Mouse (Mus musculus) hindbrain, embryonic 16.5 days (tissue): ENCODE measurements around the gene Rangrf. TPM values are rescaled to one million over a fixed set of nuclear protein-coding genes. Genes with fewer than 3 reads are reported as not detected.
"Not testable (repeated sequence)": the region's sequence is repeated elsewhere in the genome, so short reads cannot be mapped to it uniquely, and the experiment has no call there.

ENCODE experiments used
- ATAC-seq: fragments of 200-750 bp; cut with Nextera tagmentation; 2 replicates; pipeline ENCODE4 v1.8.0; 2017; ENCODE audit warnings: moderate TSS enrichment, moderate library complexity
- H3K27ac ChIP-seq: fragments of 300-500 bp; sonication (generic); 2 replicates; pipeline ENCODE4 v1.5.1; 2014; ENCODE audit warnings: low read depth, mild to moderate bottlenecking, control low read depth, low read length, moderate library complexity
- H3K27me3 ChIP-seq: fragments of 300-500 bp; sonication (generic); replicated peaks from 2 replicates; pipeline ENCODE4 v1.6.1; 2014; ENCODE audit warnings: low read length; ENCODE audit not compliant: control insufficient read depth, insufficient read depth
- H3K36me3 ChIP-seq: fragments of 300-500 bp; sonication (generic); 2 replicates; pipeline ENCODE4 v1.6.1; 2014; ENCODE audit warnings: mild to moderate bottlenecking, low read length, moderate library complexity, mixed read lengths; ENCODE audit not compliant: control insufficient read depth, insufficient read depth
- H3K4me1 ChIP-seq: fragments of 300-500 bp; sonication (generic); 2 replicates; pipeline ENCODE4 v1.6.1; 2014; ENCODE audit warnings: low read depth, low read length; ENCODE audit not compliant: control insufficient read depth, insufficient read depth
- H3K4me2 ChIP-seq: fragments of 300-500 bp; sonication (generic); 2 replicates; pipeline ENCODE4 v1.6.1; 2014; ENCODE audit warnings: mild to moderate bottlenecking, low read length, control low read depth, moderate library complexity
- H3K4me3 ChIP-seq: fragments of 300-500 bp; sonication (generic); 2 replicates; pipeline ENCODE4 v1.5.1; 2014; ENCODE audit warnings: mild to moderate bottlenecking, low read length, control low read depth, moderate library complexity
- H3K9ac ChIP-seq: fragments of 300-500 bp; sonication (generic); 2 replicates; pipeline ENCODE4 v1.6.1; 2014; ENCODE audit warnings: low read depth, mild to moderate bottlenecking, control low read depth, low read length, moderate library complexity
- H3K9me3 ChIP-seq: fragments of 300-500 bp; sonication (generic); 2 replicates; pipeline ENCODE4 v1.6.1; 2014; ENCODE audit warnings: mild to moderate bottlenecking, low read length, moderate library complexity; ENCODE audit not compliant: control insufficient read depth
- WGBS: fragments of 180-500 bp; shearing (Covaris S2); extraction: QIAGEN DNeasy Blood & Tissue Kit; methylation state at CpG from one replicate; pipeline ENCODE4 v1.1.7; 2014; 5-methylcytosine and 5-hydroxymethylcytosine counted together
- polyA plus RNA-seq: library from polyadenylated mRNA; unstranded; fragments of >200 nt; fragmentation: Nextera tagmentation; extraction: Ambion mirVana; gene quantifications from 2 replicates; pipeline ENCODE4 v1.2.1, GENCODE M21; 2015

Gene Rangrf
- polyA plus RNA-seq, 1 experiment from 2014 or later = 36.9 TPM

DNA sequence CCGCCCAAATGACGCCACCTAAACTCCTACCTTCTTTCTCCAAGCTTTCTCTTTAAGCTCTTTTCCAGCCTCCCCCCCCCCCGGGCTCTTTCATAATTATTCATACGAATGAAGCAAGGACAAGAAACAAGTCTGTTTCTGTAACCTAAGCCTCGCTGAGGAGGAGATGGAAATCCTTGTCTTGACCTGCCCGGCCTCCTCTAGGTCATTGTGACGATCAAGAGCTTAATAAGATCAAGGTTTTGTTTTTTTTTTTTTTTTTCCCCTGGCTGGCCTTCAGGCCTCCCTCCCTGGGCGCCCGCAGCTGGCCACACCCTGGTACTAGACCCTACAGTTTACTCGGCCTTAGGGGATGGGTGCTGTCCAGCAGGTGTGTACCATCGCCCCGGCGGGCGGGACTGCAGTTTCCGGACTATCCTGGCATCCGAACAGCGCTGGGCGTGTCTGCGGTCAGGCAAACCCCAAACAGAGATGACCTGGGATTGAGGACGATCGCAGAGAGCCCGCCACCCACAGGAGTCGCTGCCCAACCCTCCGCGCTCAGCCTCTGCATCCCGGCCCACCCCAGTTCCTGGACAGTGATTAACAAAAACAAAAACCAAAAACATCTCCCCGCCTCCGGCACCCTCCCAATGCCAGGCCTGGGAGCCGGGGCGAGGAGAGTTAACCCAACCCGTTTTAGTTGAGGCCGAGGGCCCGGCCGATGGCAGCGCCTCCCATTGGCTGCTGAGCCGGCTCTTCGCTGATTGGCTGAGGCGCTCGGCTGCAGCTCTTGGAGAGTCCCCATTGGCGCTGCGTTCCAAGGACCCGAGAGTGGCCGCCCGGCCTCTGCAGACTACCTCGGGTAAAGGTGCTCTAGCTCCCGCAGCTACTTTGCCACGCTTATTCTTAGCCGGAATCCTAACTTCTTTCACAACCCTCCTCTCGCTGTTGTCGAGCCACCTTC lies 7.4 kb downstream of the Rangrf start, which contains the start of gene Slc25a35:
Slc25a35 (plus strand) TSS at position 795 of the 946 bp plus-strand sequence.
- under 1% methylated on average over 50 of the region's 50 CpGs for WGBS
- Histone ChIP-seq H3K27me3 (no peaks in the 10 kb centered on the region), H3K9me3 (no peaks in the 10 kb centered on the region), H3K9ac (peak within 1 kb of the TSS; percentile 79), H3K27ac (peak within 1 kb of the TSS; percentile 77), H3K36me3 (no peaks in the 10 kb centered on the region), H3K4me3 (peak within 1 kb of the TSS; percentile 68), H3K4me1 (peaks cover 12% of the 10 kb centered on the region), H3K4me2 (peak within 1 kb of the TSS; percentile 95)
- ATAC-seq = peak; percentile 97

DNA sequence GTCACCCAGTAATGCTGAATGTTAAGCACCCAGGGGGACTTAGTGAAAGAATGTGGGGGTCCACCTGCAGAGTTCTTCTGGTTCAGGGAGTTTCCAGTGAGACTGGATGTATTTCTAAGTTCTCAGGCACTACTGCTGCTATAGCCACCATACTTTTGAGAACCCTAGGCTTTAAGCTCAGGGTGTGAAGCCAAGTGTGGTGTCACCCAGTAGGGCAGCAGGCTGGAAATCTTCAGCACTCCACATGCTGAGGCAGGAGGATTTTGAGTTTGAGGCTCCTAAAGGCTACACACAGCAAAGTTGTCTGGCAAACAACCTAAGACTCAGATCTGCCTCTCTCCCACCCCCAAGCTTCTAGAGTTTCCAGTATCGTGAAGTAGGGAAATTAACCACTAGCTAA lies 8.4 kb downstream of the Rangrf start:
- WGBS = 61% methylated on average over 1 of the region's 1 CpGs
- Histone ChIP-seq H3K27me3 (no peaks in the 10 kb centered on the region), H3K9ac (no peak overlapping the region), H3K4me3 (no peak overlapping the region), H3K9me3 (no peaks in the 10 kb centered on the region), H3K27ac (no peak overlapping the region), H3K4me2 (peak overlapping the region; percentile 95; the same call in 1 of the 2 replicates), H3K4me1 (peaks cover 12% of the 10 kb centered on the region), H3K36me3 (no peaks in the 10 kb centered on the region)
- ATAC-seq = no peak

DNA sequence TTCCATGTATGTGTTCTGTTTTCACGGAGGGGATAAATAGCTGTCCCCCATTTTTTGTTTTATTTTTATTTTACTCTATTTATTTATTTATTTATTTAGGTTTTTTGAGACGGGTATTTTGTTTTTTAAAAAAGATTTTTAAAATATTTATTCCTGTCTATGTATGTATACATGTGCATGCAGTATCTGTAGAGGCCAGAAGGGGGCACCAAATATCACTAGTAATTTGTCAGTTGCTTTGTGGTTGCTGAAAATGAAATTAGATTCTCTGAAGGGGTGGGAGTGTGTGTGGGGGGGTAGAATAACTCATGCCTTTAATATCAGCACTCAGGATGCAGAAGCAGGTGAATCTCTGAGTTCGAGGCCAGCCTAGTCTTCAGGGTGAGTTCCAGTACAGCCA lies 9.1 kb downstream of the Rangrf start:
- ATAC-seq = no peak
- no peak overlapping the region for H3K9ac ChIP-seq
- no peaks in the 10 kb centered on the region for H3K27me3 ChIP-seq
- H3K4me1 ChIP-seq = peaks cover 12% of the 10 kb centered on the region
- no peak overlapping the region for H3K4me3 ChIP-seq
- H3K36me3 ChIP-seq = no peaks in the 10 kb centered on the region
- WGBS = 43% methylated on average over 3 of the region's 3 CpGs
- no peak overlapping the region for H3K27ac ChIP-seq
- H3K9me3 ChIP-seq = no peaks in the 10 kb centered on the region
- no peak overlapping the region for H3K4me2 ChIP-seq

DNA sequence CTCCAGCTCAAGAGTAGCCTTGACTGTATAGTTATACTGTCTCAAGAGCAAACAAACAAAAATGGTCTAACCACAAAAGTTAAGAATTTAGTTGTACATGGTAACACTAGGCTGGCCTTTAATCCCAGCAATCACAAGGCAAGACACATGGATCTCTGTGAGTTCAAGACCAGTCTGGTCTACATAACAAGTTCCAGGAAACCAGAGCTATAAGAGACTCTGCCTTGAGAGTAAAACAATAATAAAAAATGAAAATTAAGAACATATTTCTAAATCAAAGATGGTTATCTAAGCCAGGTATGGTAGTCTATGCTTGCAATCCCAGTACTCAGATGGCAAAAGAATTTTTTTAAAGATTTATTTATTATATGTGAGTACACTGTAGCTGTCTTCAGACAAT lies 9.9 kb downstream of the Rangrf start:
- no peak for ATAC-seq
- Histone ChIP-seq H3K9ac (no peak overlapping the region), H3K27ac (no peak overlapping the region), H3K4me3 (no peak overlapping the region), H3K36me3 (no peaks in the 10 kb centered on the region), H3K4me2 (no peak overlapping the region), H3K4me1 (peaks cover 12% of the 10 kb centered on the region), H3K9me3 (no peaks in the 10 kb centered on the region), H3K27me3 (no peaks in the 10 kb centered on the region)

DNA sequence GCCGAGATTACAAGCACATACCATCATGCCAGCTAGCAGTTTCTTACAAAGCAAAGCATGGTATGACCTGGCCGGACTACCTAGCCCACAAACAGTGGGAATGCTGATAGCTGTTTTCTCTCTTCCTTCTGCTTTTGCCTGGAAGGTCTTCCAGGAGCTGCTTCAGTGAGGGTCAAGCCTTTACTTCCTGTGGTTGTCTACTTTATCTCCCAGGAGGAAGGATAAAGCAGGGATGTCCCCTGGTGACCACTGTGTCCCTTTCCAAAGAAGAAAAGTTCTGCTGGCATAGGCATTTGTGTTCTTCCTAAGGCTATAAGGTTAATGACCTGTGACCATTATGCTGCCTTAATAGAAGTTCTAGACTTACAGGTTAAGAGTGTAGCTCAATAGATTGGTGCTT lies 11.6 kb downstream of the Rangrf start:
- no peak overlapping the region for H3K4me2 ChIP-seq
- no peak for ATAC-seq
- no peak overlapping the region for H3K27ac ChIP-seq
- no peak overlapping the region for H3K4me3 ChIP-seq
- H3K9ac ChIP-seq = no peak overlapping the region
- no peaks in the 10 kb centered on the region for H3K36me3 ChIP-seq
- H3K27me3 ChIP-seq = no peaks in the 10 kb centered on the region; the same call in 1 of the 2 replicates
- H3K4me1 ChIP-seq = peaks cover 8% of the 10 kb centered on the region
- H3K9me3 ChIP-seq = no peaks in the 10 kb centered on the region
- WGBS = 79% methylated on average over 2 of the region's 2 CpGs

DNA sequence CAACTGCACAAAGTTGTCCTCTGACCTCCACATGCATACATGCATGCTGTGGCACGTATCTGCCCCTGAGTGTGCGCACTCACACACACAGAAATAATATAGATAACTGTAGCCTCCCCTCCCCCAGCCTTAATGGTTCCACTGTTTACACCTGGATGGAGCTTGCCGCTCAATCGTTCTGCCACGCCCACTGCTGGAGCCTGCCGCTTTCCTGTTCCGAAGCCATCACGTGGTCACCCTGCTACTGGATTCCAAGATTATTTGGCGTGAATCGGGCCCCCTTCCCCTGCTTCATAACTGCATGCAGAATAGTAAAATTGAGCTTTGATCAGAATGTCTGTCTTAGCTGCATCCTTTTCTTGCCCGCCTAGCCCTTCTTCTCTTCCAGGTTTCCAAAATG lies 12.8 kb downstream of the Rangrf start:
- WGBS = 24% methylated on average over 11 of the region's 11 CpGs
- ATAC-seq, H3K36me3 ChIP-seq: not testable (repeated sequence)

DNA sequence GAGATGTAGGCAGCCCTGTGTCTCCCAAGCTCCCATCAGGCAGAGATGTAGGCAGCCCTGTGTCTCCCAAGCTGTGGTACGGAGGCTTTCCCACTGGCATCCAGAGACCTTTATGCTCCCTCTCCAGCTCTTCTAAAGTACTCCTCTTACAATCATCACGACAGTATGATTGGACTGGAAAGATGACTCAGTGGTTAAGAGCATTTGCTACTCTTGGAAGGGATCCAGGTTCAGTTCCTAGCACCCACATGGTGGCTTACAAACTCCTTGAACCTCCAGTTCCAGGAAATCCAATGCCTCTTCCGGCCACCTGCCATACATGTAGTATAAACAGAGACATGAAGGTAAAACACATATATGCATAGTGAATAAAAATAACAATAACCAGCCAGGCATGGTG lies 13.4 kb downstream of the Rangrf start:
- Histone ChIP-seq H3K4me3 (no peak overlapping the region), H3K27ac (no peak overlapping the region), H3K9ac (no peak overlapping the region), H3K27me3 (peaks cover 6% of the 10 kb centered on the region), H3K36me3 (no peaks in the 10 kb centered on the region), H3K9me3 (no peaks in the 10 kb centered on the region), H3K4me2 (no peak overlapping the region), H3K4me1 (no peaks in the 10 kb centered on the region)
- no peak for ATAC-seq
- WGBS = 73% methylated on average over 3 of the region's 3 CpGs

More for the DNA sequence above, 12.8 kb downstream of the Rangrf start:
- not testable (repeated sequence) for H3K4me2 ChIP-seq, H3K27ac ChIP-seq, H3K9me3 ChIP-seq, H3K4me3 ChIP-seq, H3K9ac ChIP-seq, H3K27me3 ChIP-seq, H3K4me1 ChIP-seq

DNA sequence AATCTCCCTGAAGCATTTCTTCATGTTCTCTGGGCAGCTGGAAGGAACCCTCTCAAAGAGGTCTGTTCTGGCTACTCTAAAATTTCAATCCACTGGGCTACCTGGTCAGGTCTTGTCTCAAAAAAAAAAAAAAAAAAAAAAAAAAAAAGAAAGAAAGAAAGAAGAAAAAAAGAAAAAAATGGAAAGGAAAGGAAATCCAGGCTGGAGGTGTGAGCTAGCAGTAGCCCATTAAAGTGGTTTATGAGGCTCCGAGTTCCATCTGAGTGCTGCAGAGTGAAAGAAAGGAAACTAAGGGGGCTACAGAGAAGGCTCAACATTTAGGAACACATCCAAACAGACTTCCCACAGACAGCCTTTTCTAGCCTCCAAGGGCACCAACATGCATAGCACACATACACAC lies 17.0 kb downstream of the Rangrf start:
- Histone ChIP-seq H3K9me3 (no peaks in the 10 kb centered on the region), H3K4me1 (peaks cover 11% of the 10 kb centered on the region), H3K36me3 (no peaks in the 10 kb centered on the region), H3K27me3 (peaks cover 20% of the 10 kb centered on the region), H3K9ac (no peak overlapping the region), H3K4me3 (no peak overlapping the region), H3K27ac (no peak overlapping the region), H3K4me2 (no peak overlapping the region)
- no peak for ATAC-seq
- 90% methylated on average over 1 of the region's 1 CpGs for WGBS

DNA sequence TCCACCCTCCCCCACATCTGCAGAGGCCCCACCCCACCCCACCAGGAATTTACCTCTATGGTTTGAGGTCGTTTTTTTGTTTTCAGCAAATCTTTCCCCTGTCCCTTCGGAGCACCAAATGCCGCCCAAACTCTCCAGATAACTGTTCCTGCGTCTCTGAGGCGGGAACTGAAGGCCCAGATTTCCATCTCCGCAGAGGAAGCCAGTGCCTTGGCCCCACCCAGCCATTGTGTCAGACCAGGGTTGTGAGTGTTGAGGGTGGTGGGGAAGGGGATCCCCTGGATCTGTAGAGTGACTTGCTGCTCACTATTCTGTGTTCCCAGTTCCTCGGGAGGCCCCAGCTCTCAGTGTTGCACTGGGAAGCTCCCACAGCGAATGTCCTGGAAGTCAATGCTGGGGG lies 17.7 kb downstream of the Rangrf start, which contains the start of gene Arhgef15:
Arhgef15 (minus strand) TSS at position 173 of the 400 bp plus-strand sequence.
- no peak for ATAC-seq
- peaks cover 23% of the 10 kb centered on the region for H3K27me3 ChIP-seq
- whole genome bisulfite sequencing = 39% methylated on average over 8 of the region's 8 CpGs
- 0 out of 2 replicates have a peak within 1 kb of the TSS, but pooled peaks have one; percentile 3 for H3K4me3 ChIP-seq
- no peak within 1 kb of the TSS; the same call in 1 of the 2 replicates for H3K9ac ChIP-seq
- no peak within 1 kb of the TSS for H3K4me2 ChIP-seq
- no peaks in the 10 kb centered on the region for H3K9me3 ChIP-seq
- no peaks in the 10 kb centered on the region for H3K36me3 ChIP-seq
- peak within 1 kb of the TSS; percentile 16; the same call in 1 of the 2 replicates for H3K27ac ChIP-seq
- peaks cover 11% of the 10 kb centered on the region for H3K4me1 ChIP-seq
